Mouse (Mus musculus): ENCODE measurements around the gene Ccdc24.

Ccdc24 gene

DNA sequence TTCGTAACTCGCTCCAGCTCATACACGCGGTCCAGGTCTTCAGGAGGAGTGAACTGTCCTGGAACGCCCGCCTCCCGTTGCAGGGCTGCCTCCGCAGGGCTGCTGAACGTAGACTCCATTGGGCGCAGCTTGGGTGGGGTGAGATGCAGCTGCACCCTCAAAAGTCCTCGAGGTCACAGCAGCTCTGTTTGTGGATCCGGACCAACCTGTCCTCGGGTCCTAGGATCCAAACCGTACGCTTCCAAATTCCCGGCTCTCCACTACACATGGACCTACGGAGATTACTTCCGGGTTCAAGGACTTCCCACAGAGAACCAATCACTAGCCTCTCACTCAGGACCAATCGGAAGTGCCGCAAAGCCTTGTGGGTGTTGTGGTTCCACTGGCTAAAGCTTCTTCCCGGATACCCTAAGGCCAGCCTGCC lies 19.4 kb upstream of the Ccdc24 start, which contains the start of gene Dph2:
TSS of gene Dph2 (minus strand) at position 295 of the 424 bp plus-strand sequence.
- DNase-seq (ENCODE audit: low read depth, low spot score), result peak; percentile 85

DNA sequence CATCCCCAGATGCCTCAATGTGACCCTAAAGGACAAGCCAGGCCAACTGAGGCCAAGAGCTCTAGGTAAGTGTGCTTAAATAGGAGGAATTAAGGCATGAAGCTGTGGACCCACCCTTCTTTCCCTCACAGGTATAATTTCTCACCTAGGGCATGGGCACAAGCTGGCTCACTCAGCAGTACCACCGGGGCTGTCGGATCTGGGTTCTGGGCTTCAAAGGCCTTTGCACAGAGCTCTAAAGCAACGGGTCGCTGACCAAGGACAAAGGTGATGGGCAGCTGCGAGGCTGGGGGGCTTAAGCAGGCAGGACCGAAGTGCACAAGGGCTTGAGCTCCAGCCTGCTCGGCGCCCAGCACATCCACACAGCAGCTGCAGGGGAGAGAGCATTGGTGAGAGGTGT lies 18.4 kb upstream of the Ccdc24 start:
- no peak for DNase-seq (ENCODE audit: low read depth, low spot score)

DNA sequence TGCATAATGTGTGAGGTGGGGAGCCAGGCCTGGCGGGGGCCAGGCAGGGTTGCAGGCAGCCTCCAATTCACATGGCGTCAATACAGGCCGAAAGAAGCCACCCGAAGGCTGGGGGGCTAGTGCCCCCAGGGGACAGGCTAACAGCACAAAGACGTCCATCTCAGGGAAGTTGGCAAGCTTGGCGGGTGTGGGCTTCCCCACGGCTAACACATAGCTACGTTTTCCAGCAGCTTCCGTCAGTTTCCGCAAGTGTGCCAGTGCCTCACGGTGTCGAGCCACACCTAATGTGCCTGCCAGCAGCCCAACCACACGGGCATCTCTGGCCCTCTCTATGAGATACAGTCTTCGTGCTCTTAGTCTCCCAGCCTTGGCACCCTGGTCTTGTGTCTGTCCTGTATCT lies 17.7 kb upstream of the Ccdc24 start:
- DNase-seq (ENCODE audit: low read depth, low spot score), result no peak

DNA sequence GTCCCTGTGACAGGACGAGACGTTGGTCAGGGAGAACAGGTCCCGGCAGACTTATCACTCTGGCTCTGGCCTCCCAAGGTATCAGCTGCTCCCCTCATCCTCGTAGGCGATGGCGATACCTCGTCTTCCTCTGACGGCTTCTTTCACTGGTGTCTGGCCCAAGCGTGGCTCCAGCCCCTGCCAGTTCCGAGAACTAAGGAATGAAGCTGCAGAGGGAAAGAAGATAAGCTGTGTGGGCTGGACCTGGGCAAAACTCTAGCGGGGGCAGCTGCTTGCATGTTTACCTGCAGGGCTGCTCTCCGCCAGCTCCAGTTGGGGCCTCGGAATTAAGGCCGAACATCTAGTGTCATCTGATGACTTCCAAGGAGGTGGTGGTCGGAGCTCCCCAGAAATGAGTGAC lies 17.1 kb upstream of the Ccdc24 start:
- no peak for DNase-seq (ENCODE audit: low read depth, low spot score)

DNA sequence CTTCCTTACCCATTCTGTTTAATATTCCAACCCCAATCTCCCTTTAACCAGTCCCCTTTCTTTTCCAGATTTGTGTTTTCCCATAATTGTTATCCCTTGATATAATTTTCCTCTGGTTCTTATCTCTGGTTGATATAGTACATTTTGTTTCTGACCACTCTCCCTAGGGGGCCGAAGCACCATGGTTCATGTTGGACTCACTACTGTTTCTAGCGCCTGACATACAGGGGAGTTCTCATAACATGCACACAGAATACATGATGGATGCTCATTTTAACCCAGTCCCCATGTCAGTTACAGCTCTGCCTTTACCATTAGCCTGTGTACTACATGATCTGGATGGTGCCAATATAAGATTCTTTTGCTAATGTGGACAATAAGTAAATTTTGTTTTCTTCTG lies 15.6 kb upstream of the Ccdc24 start:
- DNase-seq (ENCODE audit: low read depth, low spot score), result no peak

DNA sequence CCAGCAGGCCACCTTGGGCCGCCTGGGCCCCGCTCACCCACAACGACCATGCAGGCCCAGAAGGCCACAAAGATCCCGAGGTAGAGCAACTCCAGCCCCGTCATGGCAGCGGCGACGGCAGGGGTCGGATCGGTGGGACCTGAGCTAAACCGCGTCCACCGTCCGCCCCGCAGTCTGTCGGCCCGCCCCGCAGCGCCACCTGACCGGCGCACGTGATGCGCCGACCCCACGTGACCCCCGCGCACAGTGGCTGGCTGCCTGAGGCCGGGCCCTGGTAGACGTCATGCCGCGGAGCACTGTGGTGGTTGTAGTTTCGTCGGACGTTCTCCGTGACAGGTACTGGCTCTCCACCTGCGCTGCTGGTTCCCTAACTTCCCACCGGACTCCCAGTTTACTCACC lies 14.8 kb upstream of the Ccdc24 start, which contains the start of gene Atp6v0b:
TSS of gene Atp6v0b (minus strand) at position 201 of the 400 bp plus-strand sequence.
- peak; percentile 81 for DNase-seq (ENCODE audit: low read depth, low spot score)

DNA sequence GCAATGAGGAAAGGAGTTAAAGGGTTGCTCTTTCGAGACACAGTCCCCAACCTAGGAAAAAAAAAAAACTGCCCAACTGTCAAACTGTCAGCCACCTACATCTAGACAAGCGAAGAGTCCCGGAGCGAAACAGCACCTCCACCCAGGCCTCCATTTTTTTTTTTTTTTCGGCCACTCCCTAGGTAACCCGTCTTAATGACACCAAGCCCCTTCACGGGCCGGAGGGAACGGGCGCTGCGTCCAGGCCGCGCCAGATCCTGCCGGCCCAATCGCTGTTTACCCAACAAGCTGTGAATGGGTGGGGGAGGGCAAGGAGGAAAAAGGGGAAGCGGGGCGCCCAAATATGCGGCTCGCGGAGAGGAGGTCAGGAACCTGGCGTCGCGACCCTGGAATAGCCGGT lies 14.3 kb upstream of the Ccdc24 start:
- DNase-seq (ENCODE audit: low read depth, low spot score), result no peak

DNA sequence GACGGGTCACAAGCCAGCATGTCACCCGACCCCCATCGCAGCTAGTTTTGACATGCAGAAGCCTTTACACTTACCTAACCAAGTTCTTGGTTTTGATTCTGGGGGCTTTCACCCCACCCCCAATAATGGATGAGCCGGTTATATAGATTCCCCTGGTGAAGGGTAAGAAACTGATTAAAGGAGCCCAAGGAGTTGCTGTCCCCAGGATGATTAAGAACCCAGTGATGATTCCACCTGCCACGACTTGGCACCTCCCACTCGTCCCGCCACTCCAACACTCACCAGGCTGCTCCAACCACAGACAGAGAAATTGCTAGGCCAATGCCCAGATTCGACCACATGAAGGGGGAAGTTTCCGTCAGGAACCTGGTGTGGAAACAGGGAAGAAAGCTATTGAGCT lies 13.6 kb upstream of the Ccdc24 start:
- no peak for DNase-seq (ENCODE audit: low read depth, low spot score)

DNA sequence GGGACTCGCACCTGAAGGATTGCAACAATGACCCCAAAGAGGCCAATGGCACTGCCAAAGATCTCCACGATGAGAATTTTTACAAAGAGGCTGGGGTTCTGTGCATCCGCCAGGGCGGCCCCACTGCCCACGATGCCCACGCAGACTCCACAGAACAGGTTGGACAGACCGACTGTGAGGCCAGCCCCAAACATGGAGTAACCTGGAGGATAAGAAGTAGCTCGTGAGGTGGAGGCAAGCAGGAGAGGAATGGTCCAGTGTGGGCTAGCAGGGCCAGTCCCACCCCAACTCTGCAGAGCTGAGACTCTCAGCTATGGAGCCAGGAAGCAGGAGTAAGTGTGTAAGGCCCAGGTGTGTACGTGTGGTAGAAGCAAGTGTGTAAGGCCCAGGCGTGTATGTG lies 12.7 kb upstream of the Ccdc24 start:
- no peak for DNase-seq (ENCODE audit: low read depth, low spot score)

DNA sequence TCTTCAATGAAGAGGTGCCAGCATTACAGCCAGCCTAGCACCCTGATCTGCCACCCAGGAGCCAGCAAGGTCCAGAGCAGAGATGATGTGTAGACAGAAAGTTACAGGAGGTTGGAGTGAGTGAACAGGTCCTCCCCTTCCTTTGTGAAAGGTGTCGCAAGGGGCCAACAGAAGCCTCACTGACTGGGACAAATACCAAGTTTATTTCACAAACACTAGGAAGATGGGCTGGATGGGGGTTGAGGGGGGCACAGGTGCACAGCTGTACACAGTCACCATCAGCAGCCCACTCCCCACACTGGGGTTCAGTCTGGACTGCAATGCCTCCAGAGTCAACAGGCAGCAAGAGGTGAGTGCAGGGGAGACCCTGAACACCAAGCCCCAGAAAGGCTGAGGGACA lies 11.8 kb upstream of the Ccdc24 start:
- no peak for DNase-seq (ENCODE audit: low read depth, low spot score)

DNA sequence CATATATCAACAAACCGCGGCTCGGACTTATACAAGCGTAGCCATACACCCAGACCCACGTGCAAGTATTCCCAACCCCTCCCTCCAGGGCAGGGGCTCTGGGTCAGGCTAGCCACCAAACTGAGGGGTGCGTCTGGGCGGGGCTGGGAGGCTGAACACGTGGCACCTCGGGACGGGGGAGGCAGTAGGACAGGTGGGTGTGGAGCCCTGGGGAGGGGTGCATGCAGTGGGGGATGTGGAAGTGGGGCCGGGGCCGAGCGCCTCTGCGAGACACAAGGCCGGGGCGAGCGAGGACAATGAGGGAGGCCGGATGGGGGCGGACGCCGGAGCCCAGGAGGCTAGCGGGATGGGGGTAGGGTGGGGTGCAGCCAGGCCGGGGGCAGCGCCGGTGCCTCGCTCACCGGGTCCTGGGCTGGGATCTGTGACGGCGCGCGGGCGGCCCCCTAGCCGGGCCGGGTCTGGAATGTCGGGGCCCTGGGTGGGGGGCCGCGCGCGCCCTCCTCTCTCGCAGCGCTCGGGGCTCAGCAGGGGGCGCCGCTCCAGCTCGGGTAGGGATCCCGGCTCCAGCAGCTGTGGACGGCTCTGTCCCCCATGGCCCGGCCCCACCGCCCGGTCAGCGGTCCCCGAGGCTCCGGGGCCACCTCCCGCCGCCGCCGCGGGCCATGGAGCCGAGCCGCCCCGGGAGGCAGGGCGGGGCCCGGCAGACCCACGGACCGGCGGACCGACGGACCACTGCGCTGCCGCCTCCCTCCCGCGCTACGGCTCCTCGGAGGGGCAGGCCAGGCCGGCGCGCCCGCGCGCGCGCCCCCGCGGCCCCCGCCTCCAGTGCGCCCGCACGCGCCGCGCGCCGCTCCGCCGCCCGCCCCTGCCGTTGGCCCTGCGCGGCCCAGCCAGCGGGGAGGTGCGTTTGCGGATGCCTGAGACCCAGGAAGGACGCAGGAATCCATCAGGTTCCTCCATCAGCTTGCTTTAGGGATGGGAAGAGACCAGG lies 10.6 kb upstream of the Ccdc24 start, which contains the start of gene B4galt2:
TSS of gene B4galt2 (minus strand) at position 787 of the 991 bp plus-strand sequence.
- no peak for DNase-seq (ENCODE audit: low read depth, low spot score)

DNA sequence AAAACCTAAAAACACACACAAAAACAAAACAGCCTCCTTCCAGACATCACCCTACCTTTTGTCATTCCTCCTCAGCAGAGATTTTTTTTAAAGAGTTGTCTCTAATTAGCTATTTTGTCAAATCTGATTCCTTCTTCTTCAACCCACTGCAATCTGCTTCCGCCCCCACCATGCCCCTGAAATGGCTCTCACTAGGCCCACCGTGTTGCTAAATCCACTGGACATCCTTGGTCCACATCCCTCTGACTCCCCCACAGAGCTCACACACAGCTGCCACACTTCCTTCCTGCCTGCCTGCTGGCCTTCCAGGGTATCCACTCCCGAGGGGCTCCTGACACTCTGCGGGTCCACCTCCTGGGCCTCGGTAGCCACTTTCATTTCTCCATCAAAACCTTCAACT lies 6.3 kb upstream of the Ccdc24 start:
- no peak for DNase-seq (ENCODE audit: low read depth, low spot score)

DNA sequence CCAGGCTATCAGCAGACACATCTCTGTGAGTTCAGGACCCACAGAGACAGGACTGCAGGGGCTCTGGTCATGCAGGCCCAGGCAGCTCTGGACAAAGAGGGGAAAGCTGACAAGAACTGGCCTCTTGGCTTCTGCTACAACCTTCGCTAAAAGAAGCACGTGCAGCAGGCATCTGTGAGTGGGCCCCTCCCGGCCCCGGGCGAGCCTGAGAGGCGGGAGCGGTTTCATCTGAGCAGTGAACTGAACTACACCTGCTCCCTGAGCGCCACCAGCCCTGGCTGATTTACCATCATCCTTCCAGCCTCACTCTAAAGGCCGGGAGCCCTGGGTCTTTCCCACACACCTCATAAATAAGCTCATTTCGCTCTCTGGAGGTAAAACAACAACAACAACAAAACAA lies 5.9 kb upstream of the Ccdc24 start:
- DNase-seq (ENCODE audit: low read depth, low spot score), result no peak

DNA sequence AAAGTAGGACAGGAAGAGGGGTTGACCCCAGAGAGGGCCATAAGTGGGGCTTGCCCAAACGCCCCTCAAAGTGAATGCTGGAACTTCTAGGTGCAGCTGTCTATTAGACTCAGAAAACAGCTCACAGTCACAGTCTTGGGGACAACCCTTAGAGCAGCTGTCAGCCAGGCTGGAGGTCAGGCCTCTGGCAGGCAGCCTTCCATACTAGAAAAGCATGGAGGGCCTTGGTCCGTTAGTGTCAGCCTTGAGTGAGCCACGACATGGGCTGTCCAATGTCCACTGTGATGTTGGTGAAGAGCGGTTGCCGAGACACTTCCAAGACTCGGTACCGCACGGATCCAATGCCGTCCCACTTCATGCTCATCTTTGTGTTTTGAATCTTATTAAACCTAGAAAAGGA lies 1.3 kb upstream of the Ccdc24 start:
- DNase-seq (ENCODE audit: low read depth, low spot score), result no peak

DNA sequence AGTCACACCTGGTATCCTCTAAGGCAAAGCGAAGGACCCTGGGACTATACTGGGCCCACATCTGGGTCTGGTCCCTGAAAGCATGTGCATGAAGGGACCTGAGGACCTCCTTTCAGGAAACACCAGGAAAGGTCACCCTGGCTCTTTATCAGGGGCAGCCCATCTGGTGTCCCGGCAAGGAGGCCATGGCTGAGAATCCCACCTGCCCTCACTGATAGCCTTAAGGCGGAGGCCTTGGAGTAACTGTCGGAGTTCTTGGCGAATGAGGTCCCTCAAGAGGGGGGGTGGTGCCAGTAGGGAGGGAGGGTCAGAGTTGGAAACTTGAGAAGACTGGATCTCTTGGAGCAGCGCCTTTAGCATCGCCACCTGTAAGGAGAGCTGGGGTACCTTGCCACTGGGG lies 570 bp downstream of the Ccdc24 start:
- no peak for DNase-seq (ENCODE audit: low read depth, low spot score)

DNA sequence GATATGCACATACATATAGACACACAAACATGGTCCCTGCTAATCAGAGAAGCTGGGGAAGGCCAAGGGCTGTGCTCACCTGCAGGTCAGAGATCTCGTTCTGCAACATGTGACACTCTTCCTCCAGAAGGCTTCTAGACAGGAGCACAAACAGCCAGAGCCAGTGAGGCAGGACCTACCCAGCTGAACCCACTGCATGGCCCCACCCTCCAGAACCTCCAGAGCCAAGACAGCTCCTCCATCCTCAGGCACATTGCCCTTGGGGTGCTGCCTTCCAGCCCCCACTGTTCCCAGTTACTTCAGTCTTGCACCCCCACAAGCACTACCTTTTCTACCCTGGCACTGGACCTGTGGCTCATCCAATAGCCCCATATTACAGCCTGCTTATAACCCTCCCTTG lies 1.9 kb downstream of the Ccdc24 start:
- DNase-seq (ENCODE audit: low read depth, low spot score), result no peak

DNA sequence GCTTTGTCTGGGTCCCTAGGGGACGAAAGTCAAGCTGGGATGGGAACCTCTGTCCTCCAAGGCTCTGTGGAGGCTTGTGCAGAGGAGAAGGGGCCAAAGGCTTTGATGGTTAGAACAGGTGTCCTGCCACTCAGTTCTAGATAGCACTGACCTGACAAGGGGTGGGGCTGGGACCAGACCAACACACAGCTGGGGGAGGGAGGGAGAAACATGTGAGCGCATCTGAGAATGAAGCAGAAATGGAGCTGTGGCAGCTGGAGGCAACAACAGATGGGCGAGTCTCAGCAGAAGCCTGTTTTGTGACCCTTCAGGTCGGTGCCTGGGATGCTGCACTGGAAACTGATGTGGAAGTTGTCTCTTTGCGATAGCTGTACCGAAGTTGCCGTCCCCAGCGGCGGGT lies 3.0 kb downstream of the Ccdc24 start:
- no peak for DNase-seq (ENCODE audit: low read depth, low spot score)

DNA sequence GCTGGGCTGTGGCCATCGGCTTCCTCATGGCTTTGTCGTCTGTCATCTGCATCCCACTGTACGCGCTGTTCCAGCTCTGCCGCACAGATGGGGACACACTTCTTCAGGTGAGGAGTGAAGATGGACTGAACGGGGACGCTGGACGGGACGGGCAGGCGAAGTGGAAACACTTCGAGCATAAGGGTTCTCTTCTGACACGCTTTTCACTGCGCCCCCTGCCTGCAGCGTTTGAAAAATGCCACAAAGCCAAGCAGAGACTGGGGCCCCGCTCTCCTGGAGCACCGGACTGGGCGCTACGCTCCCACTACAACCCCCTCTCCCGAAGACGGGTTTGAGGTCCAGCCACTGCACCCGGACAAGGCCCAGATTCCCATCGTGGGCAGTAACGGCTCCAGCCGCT lies 4.5 kb downstream of the Ccdc24 start:
- DNase-seq (ENCODE audit: low read depth, low spot score), result no peak

DNA sequence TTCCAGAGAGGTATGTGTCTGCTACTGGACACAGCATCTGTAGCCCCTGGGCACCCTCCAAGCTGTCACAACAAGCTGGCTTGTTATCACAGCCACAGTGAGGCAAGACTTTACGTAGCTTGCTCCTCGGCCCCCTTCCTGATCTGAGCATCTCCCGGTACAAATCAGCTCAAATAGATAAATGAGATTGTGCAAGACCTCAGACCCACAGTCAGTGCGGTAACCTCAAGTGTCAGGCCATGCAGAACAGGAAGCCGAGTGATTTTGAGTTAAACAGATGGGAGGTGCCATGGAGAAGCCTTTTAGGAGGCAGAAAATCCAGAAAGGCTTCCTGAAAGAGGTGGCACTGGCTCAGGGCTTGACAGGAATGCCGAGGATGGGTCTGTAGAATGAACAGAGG lies 5.4 kb downstream of the Ccdc24 start:
- DNase-seq (ENCODE audit: low read depth, low spot score), result no peak

DNA sequence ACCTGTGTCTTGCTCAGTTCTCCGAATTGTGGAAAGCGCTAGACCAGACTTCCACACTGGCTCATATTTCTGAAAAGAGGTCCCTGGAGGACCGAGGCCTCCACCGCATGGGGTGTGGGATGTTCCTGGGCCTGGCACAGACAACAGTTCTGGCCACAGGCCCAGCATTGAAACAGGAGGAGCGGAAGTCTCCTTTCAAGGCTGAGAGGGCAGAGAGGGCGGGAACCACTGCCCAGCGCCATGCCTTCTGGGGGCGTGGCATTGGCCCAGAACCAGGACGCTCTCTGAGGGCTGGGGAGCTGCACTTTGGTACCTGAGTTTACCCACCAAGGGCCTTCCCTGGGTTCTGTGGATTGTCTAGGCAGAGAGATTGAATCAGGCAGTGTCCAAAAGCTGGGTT lies 6.3 kb downstream of the Ccdc24 start:
- no peak for DNase-seq (ENCODE audit: low read depth, low spot score)

DNA sequence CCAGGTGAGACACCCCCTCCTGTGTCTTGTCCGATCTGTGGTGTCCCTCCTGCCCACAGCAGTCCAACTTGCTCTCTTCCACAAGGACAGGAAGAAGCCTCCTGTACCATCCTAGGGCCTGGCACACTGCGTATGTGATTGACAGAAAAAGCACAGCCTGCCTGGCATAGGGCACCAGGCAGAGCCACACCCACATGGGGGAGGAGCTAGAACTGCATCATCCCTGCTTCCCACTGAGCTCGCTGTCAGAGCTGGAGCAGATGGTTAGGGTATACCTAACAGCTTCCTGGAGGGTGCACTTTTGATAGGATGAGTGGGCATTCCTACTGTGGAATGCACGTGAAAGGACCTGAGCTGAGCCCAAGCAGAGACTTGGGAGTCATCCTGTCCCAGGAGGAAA lies 9.5 kb downstream of the Ccdc24 start:
- DNase-seq (ENCODE audit: low read depth, low spot score), result no peak

DNA sequence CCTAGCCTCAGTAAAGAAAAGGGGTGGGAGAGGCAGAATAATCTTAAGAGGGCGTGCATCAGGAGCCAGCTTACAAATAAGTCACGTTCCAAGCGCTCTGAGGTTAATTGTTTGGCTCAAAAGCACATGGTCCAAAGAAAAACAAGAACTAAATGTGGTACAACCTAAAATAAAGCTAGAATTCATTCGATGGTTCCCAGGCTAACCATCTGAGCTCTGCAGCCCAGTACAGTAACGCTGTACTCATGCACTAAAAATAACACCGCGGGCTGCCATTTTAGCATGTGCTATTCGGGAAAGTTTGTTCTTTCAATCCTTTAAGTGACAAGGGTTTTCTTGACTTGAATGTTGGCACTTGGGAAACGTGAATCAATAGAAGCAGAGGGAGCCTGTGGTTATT lies 11.8 kb downstream of the Ccdc24 start:
- no peak for DNase-seq (ENCODE audit: low read depth, low spot score)

DNA sequence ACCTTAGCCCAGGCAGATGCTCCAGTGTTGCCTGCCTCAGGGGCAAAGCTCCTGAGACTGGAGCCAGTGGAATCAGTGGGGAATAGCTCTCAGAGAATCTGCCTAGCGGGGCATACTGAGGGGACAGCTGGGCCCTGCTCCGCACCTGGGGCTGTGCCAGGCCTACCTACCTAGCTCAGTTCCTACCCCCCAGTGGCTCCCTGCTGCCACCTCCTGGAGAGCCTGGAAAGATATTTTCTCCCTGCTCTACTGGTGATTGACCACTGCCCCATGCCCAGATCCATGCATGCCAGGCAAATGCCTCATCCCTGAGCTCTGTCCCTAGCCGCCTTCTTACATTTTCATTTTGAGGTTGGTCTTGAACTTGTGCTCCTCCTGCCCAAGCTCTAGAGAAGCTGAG lies 13.6 kb downstream of the Ccdc24 start:
- DNase-seq (ENCODE audit: low read depth, low spot score), result no peak
